ENCODE assay signal across 18 mouse cellular contexts in the genomic region with DNA sequence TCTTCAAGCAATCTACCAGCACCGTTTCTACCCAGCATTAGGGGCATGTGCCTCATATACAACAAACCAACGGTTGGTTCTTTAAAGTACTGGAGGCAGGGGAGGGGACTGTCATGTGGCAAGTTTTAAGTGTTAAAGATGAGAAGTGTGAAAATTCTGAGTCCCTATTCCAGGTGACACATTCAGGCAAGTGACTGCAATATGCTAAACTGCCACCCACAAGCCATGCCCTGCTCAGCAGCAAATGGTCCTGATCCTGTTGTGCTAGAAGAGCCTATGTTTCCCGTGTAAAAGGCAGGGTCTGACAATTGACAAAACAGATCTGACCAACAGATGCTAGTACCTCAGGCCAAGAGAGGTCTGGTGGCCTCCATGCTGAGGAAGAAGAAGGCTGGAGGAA.
A peak's percentile ranks its signal among the peaks of the same experiment; 100 is the strongest.
DNase-seq lines count a peak whose midpoint lies in the region; TF ChIP-seq lines count a peak whose summit lies in the region.
"Had no signal": no experiment of that assay in that cellular context is flagged by ENCODE, and none has a peak within 500 bp of the region (broad histone marks: within the 10 kb centered on the region; RNA-seq: fewer than 3 reads in every experiment).

No protein-coding gene starts in this region.

- H3K4me3 ChIP-seq in layer of hippocampus, adult 2 months: no peak overlapping the region
- H3K4me3 ChIP-seq: embryonic facial prominence, embryonic 10.5 days; embryonic facial prominence, embryonic 12.5 days; forebrain, embryonic 13.5 days; forebrain, embryonic 15.5 days had no signal

- no peak for DNase-seq in layer of hippocampus, adult 2 months (ENCODE audit: low spot score in 2 of 2)
- no peak for DNase-seq in layer of hippocampus, adult 8-10 months (ENCODE audit: low spot score in 2 of 2)
- DNase-seq in right cerebral cortex, adult 2 months (ENCODE audit: low spot score in 2 of 2): peak; percentile 23 to 29
- DNase-seq in right cerebral cortex, postnatal 36 days (ENCODE audit: low spot score in 2 of 2): no peak
- no peak for DNase-seq in heart, postnatal 10 days
- DNase-seq: adrenal gland, adult 2 months; adrenal gland, postnatal 10 days; adrenal gland, postnatal 25 days; cerebellum, adult 11-12 months; cerebellum, adult 2 months; cerebellum, adult 9-10 months; cerebellum, postnatal 10 days; cerebellum, postnatal 25 days; forebrain, postnatal 0 days had no signal

- no peak for TF ChIP-seq CTCF in layer of hippocampus, adult 2 months (conservative IDR thresholded peaks at IDR 0.05)

- H3K27ac ChIP-seq in layer of hippocampus, adult 2 months: peak overlapping the region; percentile 64; the same call in 1 of the 2 replicates
- H3K27ac ChIP-seq: embryonic facial prominence, embryonic 10.5 days; embryonic facial prominence, embryonic 12.5 days; forebrain, embryonic 13.5 days; forebrain, embryonic 15.5 days had no signal

- intact Hi-C loops in heart, postnatal 10 days (cut with DNase I): no loop called here

Comparison
In these comparisons a context has a peak if more than half of its experiments do, and no peak if none do; other contexts are left out.
1. DNase-seq: peak in right cerebral cortex, adult 2 months (2 of 2); none in layer of hippocampus, adult 2 months (0 of 2), layer of hippocampus, adult 8-10 months (0 of 2), right cerebral cortex, postnatal 36 days (0 of 2) and heart, postnatal 10 days (0 of 2).